Comparison of ENCODE assay signal across 21 mouse cellular contexts in the genomic region with DNA sequence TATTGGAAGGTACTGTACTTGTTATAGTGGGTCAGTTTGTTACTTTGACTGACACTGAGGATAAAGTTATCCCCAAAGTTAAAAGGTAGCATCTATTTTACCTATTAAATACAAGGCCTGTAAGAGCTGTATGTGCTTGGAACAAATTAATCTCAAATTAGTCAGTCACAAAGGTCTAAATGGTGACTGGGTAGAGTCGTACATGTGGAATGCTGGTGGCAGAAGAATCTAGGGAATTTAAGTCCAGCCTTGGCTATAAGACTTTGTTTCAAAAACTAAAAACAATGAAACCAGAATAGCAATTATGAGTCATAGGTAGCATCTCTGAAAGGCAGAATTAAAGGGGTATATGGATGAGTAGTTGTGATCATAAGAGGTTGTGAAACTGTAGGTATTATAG. TPM values are rescaled to one million over a fixed set of nuclear protein-coding genes. Genes with fewer than 3 reads are reported as not detected.
DNase-seq lines count a peak whose midpoint lies in the region; ATAC-seq and TF ChIP-seq lines count a peak whose summit lies in the region.
"Had no signal": no experiment of that assay in that cellular context is flagged by ENCODE, and none has a peak within 500 bp of the region (broad histone marks: within the 10 kb centered on the region; RNA-seq: fewer than 3 reads in every experiment).

No protein-coding gene starts in this region.

- H3K36me3 ChIP-seq in intestine, postnatal 0 days (ENCODE audit: control insufficient read depth, insufficient read depth): peaks cover 60% of the 10 kb centered on the region

- no peak for TF ChIP-seq POLR2A in embryonic fibroblast, embryonic 13.5 days (IDR thresholded peaks at IDR 0.05; ENCODE audit: low read depth, low read length)

- H3K27me3 ChIP-seq in intestine, postnatal 0 days (replicated peaks; ENCODE audit: control insufficient read depth, insufficient read depth, low read length): no peaks in the 10 kb centered on the region
- H3K27me3 ChIP-seq: embryonic facial prominence, embryonic 13.5 days; embryonic facial prominence, embryonic 15.5 days; forebrain, embryonic 13.5 days; forebrain, embryonic 15.5 days; Patski had no signal

- no peak for TF ChIP-seq CTCF in embryonic fibroblast, embryonic 13.5 days (IDR thresholded peaks at IDR 0.05; ENCODE audit: borderline replicate concordance, insufficient read depth, low read length)
- no peak for TF ChIP-seq CTCF in intestine, postnatal 0 days (IDR thresholded peaks at IDR 0.05; ENCODE audit: low read depth)

- peaks cover 11% of the 10 kb centered on the region for H3K4me1 ChIP-seq in embryonic fibroblast, embryonic 13.5 days (ENCODE audit: control insufficient read depth, insufficient read depth, low read length)
- H3K4me1 ChIP-seq in intestine, postnatal 0 days (replicated peaks; ENCODE audit: control insufficient read depth, insufficient read depth, low read length): no peaks in the 10 kb centered on the region
- H3K4me1 ChIP-seq: embryonic facial prominence, embryonic 13.5 days; embryonic facial prominence, embryonic 15.5 days; forebrain, embryonic 13.5 days; forebrain, embryonic 15.5 days had no signal

- H3K4me3 ChIP-seq in embryonic fibroblast, embryonic 13.5 days (ENCODE audit: insufficient read depth, low read length): no peak overlapping the region
- H3K4me3 ChIP-seq in intestine, postnatal 0 days (ENCODE audit: low read depth, low read length): no peak overlapping the region
- H3K4me3 ChIP-seq: embryonic facial prominence, embryonic 13.5 days; embryonic facial prominence, embryonic 15.5 days; forebrain, embryonic 13.5 days; forebrain, embryonic 15.5 days had no signal

- no peaks in the 10 kb centered on the region for H3K9me3 ChIP-seq in intestine, postnatal 0 days (ENCODE audit: control insufficient read depth)
- H3K9me3 ChIP-seq: forebrain, embryonic 13.5 days; forebrain, embryonic 15.5 days had no signal

- no peak overlapping the region for H3K9ac ChIP-seq in intestine, postnatal 0 days (ENCODE audit: low read depth, low read length)
- H3K9ac ChIP-seq: embryonic facial prominence, embryonic 13.5 days; embryonic facial prominence, embryonic 15.5 days; forebrain, embryonic 13.5 days; forebrain, embryonic 15.5 days; forebrain, postnatal 0 days had no signal

- 86% methylated on average over 1 of the region's 1 CpGs for WGBS in intestine, postnatal 0 days

- ATAC-seq in intestine, postnatal 0 days: no peak
- ATAC-seq: activated CD4-positive, CD25-positive, alpha-beta regulatory T cell, adult 4 months; forebrain, embryonic 13.5 days; forebrain, embryonic 15.5 days; forebrain, postnatal 0 days; Patski had no signal

- H3K27ac ChIP-seq in embryonic fibroblast, embryonic 13.5 days (ENCODE audit: insufficient read depth, low read length): peak overlapping the region; percentile 68; the same call in 1 of the 2 replicates
- no peak overlapping the region for H3K27ac ChIP-seq in intestine, postnatal 0 days (ENCODE audit: low read depth, low read length)
- H3K27ac ChIP-seq: embryonic facial prominence, embryonic 13.5 days; embryonic facial prominence, embryonic 15.5 days; forebrain, embryonic 13.5 days; forebrain, embryonic 15.5 days had no signal

- H3K4me2 ChIP-seq in intestine, postnatal 0 days (replicated peaks; ENCODE audit: low read depth): no peak overlapping the region
- H3K4me2 ChIP-seq: embryonic facial prominence, embryonic 13.5 days; embryonic facial prominence, embryonic 15.5 days; forebrain, embryonic 13.5 days; forebrain, embryonic 15.5 days had no signal

- DNase-seq in 3134 (ENCODE audit: extremely low read depth, insufficient read length, low spot score): peak; percentile 51
- peak; percentile 65 for DNase-seq in 3T3-L1 (ENCODE audit: low read depth, low spot score)
- no peak for DNase-seq in kidney, postnatal 4 days
- DNase-seq: adrenal gland, adult 8-10 months; adrenal gland, postnatal 14 days; adrenal gland, postnatal 36 days; cerebellum, adult 18-20 months; cerebellum, adult 8-10 months; cerebellum, adult 9-11 months; cerebellum, postnatal 14 days; cerebellum, postnatal 36 days; embryo, embryonic 11 days; forebrain, postnatal 0 days had no signal

RNA-seq across cellular contexts. Expression of a gene that starts 21.1 kb away (rescaled TPM):
- polyA plus RNA-seq in embryonic fibroblast, embryonic 13.5 days (2011; ENCODE audit: insufficient read length, low read depth, missing spikeins): 39.7 and 42.8 TPM in 2 replicates
- polyA plus RNA-seq in intestine, postnatal 0 days (2015; fragmentation: Nextera tagmentation; extraction: Ambion mirVana): 16.3 and 18.9 TPM in 2 replicates

Comparison
In these comparisons a context has a peak if more than half of its experiments do, and no peak if none do; other contexts are left out.
1. DNase-seq: peak in 3134 (single experiment) and 3T3-L1 (single experiment); none in kidney, postnatal 4 days (0 of 2).